Mouse (Mus musculus) left cerebral cortex, adult 9 months (tissue): ENCODE measurements around the gene Igfbp4.

ENCODE experiments used
- DNase-seq, 2 experiments: peaks; one replicate each; pipeline ENCODE4 v3.0.0; 2022; ENCODE audit warnings: low spot score in 2 of 2

Igfbp4 gene

GRCm38 (mm10) chr11:99041051-99041729, at the start of gene Igfbp4:
Igfbp4 (plus strand) TSS chr11:99041244.
- DNase-seq = no peak

- no peak for DNase-seq
Observed at GRCm38 (mm10) chr11:98995987-98996386, 45.1 kb upstream of the Igfbp4 start.

GRCm38 (mm10) chr11:98997659-98998058, 43.4 kb upstream of the Igfbp4 start:
- DNase-seq = no peak

- no peak for DNase-seq
Observed at GRCm38 (mm10) chr11:98998776-98999175, 42.3 kb upstream of the Igfbp4 start.

GRCm38 (mm10) chr11:98999243-98999642, 41.8 kb upstream of the Igfbp4 start:
- DNase-seq = no peak

- DNase-seq = no peak
Observed at GRCm38 (mm10) chr11:99006788-99007187, 34.3 kb upstream of the Igfbp4 start.

- no peak for DNase-seq
Observed at GRCm38 (mm10) chr11:99010124-99010523, 30.9 kb upstream of the Igfbp4 start.

- no peak for DNase-seq
Observed at GRCm38 (mm10) chr11:99010706-99011105, 30.3 kb upstream of the Igfbp4 start.

DNA sequence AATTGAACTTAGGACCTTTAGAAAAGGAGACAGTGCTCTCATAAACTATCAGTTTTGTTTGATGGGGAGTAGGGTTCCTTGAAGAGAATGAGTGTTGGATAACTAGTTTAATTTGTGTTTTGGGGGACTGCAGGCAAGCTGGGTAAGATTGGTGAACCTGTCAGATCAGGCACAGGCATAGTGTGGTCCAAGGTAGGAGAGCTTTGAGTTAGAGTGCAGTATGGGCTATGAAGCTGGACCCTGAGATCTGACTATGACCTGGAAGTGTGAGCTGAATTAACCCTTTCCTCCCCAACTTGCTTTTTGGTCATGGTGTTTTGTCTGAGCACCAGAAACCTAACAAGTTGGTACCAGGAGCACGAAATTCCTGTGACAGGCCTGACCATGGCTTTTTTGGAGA, 27.2 kb upstream of the Igfbp4 start:
- DNase-seq = no peak

DNA sequence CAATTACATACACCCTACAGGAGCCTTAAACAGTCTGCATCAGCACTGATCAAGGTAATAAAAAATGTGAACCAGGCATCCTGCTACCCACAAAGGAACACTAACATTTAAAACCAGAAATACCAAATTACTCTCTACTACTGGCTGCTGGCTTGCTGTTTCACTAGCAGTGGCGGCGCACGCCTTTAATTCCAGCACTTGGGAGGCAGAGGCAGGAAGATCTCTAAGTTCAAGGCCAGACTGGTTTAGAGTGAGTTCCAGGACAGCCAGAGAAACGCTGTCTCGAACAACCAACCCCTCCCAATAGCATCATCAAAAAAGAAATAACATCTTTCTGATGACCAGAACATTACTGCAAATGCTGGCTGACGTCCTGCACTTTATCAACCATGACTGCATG, 21.2 kb upstream of the Igfbp4 start:
- DNase-seq = no peak

DNA sequence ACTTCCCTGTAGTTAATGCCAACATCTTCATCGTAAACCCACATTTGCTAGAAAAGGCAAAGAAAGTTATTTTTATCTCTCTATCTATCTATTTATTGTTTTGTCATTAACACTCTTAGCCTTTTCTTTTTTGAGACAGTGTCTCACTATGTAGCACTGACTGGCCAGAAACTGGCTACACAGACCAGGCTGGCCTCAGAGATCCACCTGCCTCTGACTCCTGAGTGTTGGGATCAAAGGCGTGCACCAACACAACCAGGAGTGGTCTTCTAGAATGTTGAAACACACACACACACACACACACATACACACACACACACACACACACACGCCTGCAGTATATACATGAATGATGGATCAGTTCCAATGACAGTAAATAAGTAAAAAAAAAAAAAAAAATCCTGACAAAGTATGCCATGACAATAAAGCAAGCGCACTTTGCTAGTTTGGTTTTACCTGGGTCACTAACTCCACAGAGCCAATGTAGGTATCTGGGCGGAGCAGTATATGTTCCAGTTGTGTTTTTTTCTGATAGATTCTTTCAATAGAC, 18.6 kb upstream of the Igfbp4 start:
- DNase-seq = no peak

DNA sequence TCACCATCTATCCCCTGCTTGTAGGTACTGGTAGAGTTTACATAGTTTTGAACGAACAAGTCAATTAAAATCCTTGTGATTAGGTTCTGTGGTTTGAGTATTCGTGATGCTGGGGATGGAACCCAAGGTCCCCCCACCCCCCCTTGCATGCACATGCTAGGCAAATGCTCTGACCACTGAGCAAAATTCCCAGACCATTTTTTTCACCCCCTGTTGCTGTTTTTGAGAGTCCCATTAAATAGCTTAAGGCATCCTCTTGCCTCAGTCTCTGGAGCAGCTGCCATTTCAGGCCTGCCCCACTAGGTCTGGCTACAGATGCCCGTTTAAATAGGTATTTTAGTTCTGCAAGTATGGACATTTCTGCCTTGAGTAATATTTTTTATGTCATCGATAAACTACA, 17.9 kb upstream of the Igfbp4 start:
- no peak for DNase-seq

GRCm38 (mm10) chr11:99023500-99024467, 17.3 kb upstream of the Igfbp4 start, which contains the start of gene Top2a:
Top2a (minus strand) TSS chr11:99024189.
- DNase-seq = peak; percentile 95 to 99

DNA sequence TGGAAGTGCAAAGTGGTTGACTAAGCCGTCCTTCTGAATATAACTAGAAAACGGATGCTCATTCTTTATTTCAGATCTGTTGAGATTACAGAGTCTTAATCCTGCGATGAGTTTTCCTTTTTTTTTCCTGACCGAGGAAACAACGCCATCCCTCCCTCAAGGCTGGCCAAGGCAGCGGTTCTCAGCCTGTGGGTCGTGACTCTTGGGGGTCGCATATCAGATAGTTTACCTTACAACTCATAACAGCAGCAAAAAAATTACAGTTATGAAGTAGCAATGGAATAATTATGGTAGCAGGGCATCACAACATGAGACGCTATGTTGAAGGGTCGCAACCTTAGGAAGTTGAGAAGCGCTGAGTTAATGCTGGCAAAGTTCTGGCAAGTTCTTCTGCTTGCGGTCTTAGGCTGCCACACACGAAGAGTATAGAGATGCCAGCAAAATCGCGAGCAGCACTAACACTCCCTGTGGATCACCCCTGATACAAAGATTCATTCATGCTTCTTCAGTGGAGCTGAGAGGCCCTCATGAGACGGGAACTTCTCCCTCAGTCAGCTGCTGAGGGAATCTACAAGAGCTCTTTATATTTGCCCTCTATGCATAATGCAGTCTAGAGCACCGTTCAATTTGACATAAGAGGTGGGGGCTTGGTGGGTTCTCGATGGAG, 16.4 kb upstream of the Igfbp4 start:
- DNase-seq = no peak

GRCm38 (mm10) chr11:99025878-99026277, 15.2 kb upstream of the Igfbp4 start:
- DNase-seq = no peak

- DNase-seq = no peak
Observed at GRCm38 (mm10) chr11:99026899-99027440, 14.1 kb upstream of the Igfbp4 start.

- no peak for DNase-seq
Observed at GRCm38 (mm10) chr11:99035350-99035749, 5.7 kb upstream of the Igfbp4 start.

GRCm38 (mm10) chr11:99036254-99036653, 4.8 kb upstream of the Igfbp4 start:
- DNase-seq = no peak

DNA sequence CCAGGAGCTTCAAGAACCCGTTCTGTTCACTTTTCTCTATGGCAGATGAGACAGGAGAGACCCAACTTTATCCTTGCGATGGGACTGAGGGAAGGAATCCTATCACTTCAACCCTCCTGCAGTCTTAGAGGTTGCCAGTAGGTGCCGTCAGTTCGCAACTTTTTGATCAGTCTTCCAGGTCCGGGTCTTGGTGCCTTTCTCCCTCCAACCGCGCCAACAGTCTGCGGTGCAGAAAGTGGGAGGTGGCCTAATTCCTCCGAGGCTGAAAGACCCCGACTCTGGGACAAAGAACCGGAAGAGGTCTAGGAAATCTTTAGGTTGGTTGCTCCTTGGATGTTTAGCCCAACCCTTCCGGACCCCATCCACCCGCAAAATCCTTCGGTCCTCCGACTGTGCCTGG, 1.3 kb upstream of the Igfbp4 start:
- DNase-seq = peak in 1 of 2 experiments; percentile 81

DNA sequence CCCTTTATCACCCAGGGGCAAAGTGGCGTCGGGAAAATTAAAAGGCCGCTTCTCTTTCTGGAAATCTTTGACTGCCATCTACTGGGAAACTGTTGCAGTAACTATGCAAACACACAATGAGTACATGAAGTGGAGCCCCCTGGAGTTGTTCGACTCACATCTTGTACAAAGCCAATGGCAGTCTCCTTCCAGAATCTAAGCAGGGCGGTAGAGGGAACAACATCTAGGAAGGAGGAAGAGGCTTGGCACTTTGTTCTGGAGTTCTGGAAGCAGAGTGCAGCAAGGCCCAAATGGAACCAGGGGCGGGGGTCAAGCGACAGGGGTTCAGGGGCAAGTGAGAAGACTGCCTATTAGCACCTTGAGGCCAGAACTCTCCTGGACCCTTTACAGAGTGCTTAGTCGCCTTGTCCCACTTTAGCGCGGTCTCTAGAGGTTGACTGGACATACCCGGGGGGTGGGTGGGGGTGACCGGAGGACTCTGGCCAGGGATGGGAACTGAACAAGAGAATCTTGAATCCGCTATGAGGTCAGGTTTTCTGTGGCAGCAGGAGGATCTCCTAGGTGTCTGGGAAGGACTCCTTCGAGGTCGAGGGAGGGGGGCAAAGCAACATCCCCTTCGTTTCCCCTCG, 584 bp upstream of the Igfbp4 start:
- DNase-seq = peak in 1 of 2 experiments; percentile 39
